Mouse (Mus musculus): ENCODE measurements at regions not wholly inside any gene's neighbourhood (a gene's known extent, or its start where the extent isn't known, plus 50 kb on each side); places are given as distances from the start of the nearest gene placed in this dataset.
"Not testable (repeated sequence)": the region's sequence is repeated elsewhere in the genome, so short reads cannot be mapped to it uniquely, and the experiment has no call there.

- DNase-seq (ENCODE audit: low spot score): no peak
Observed at GRCm38 (mm10) chr1:105900158-105900557, 90.0 kb upstream of the Zcchc2 start.

GRCm38 (mm10) chr1:105900920-105901319 lies 89.3 kb upstream of the Zcchc2 start:
- DNase-seq (ENCODE audit: low spot score): no peak

GRCm38 (mm10) chr1:105903286-105904115 lies 86.7 kb upstream of the Zcchc2 start:
- no peak for DNase-seq (ENCODE audit: low spot score)

- no peak for DNase-seq (ENCODE audit: low spot score)
Observed at GRCm38 (mm10) chr1:105904737-105905136, 85.5 kb upstream of the Zcchc2 start.

GRCm38 (mm10) chr1:105905785-105906426 lies 84.3 kb upstream of the Zcchc2 start:
- DNase-seq (ENCODE audit: low spot score): no peak

GRCm38 (mm10) chr1:105906427-105906798 lies 83.8 kb upstream of the Zcchc2 start:
- DNase-seq (ENCODE audit: low spot score): no peak

- peak; percentile 15 for DNase-seq (ENCODE audit: low spot score)
Observed at GRCm38 (mm10) chr1:105908029-105908876, 82.0 kb upstream of the Zcchc2 start.

- DNase-seq (ENCODE audit: low spot score): no peak
Observed at GRCm38 (mm10) chr1:105909121-105909520, 81.1 kb upstream of the Zcchc2 start.

GRCm38 (mm10) chr1:105911714-105912113 lies 78.5 kb upstream of the Zcchc2 start:
- no peak for DNase-seq (ENCODE audit: low spot score)

GRCm38 (mm10) chr1:105921842-105922241 lies 68.4 kb upstream of the Zcchc2 start:
- no peak for DNase-seq (ENCODE audit: low spot score)

GRCm38 (mm10) chr1:105922586-105922985 lies 67.6 kb upstream of the Zcchc2 start:
- DNase-seq (ENCODE audit: low spot score): no peak

- no peak for DNase-seq (ENCODE audit: low spot score)
Observed at GRCm38 (mm10) chr1:105923001-105923400, 67.2 kb upstream of the Zcchc2 start.

- DNase-seq (ENCODE audit: low spot score): no peak
Observed at GRCm38 (mm10) chr1:105925617-105926370, 64.4 kb upstream of the Zcchc2 start.

- DNase-seq (ENCODE audit: low spot score): no peak
Observed at GRCm38 (mm10) chr1:105926871-105927270, 63.3 kb upstream of the Zcchc2 start.

GRCm38 (mm10) chr1:105930841-105931240 lies 59.4 kb upstream of the Zcchc2 start:
- no peak for DNase-seq (ENCODE audit: low spot score)

GRCm38 (mm10) chr1:105934171-105934570 lies 56.0 kb upstream of the Zcchc2 start:
- DNase-seq (ENCODE audit: low spot score): not testable (repeated sequence)

Data from retina, embryonic 14.5 days (tissue).